Mouse (Mus musculus) v-Abl transformed pro-B cells (cell line): ENCODE measurements around the gene Myo1e.

Source experiments
- in situ Hi-C, 2 experiments: fragments of 400-800 bp; cut with MboI; formaldehyde crosslinking; loops; one replicate each; pipeline ENCODE4 v1.15.1; 2025; ENCODE audit not compliant: unreplicated experiment in 2 of 2

Myo1e gene

GRCm38 (mm10) chr9:70219295-70219931, 12.3 kb downstream of the Myo1e start:
- in situ Hi-C loops, result loop anchor here (25.0 kb wide), 1 partner anchor 343 kb away; no protein-coding TSS in a partner anchor

DNA sequence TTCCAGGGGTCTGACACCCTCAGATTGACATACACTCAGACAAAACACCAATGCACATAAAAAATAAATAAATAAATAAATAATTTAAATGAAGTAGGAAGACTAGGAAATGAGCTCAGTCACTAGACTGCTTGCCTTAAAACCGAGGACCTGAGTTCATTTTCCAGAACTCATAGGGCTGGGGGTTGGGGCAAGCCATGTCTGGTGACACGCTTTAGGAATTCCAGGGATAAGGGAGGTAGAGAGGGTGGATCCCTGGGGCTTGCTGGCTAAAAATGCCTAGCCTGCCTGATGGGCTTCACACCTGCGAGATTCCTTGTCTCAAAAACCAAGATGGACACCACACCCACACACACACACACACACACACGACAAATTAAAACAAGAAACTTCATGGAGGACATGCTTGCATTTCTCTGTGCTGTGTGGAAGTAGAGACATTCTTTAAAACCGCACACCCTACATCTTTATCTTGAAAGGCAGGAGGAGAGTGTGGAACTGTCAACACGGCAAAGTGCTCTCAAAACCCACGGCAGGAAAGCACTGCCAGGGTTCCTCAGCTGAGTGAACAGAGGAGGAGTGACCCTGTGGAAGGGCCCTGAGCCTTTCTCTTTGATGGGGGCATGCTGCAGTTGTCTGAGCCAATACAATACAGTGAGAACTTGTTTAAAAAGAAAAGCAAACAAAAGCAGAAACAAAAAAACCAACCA, 13.5 kb downstream of the Myo1e start:
- in situ Hi-C loops, result loop anchor here (25.0 kb wide), 1 partner anchor 342 kb away; no protein-coding TSS in a partner anchor

DNA sequence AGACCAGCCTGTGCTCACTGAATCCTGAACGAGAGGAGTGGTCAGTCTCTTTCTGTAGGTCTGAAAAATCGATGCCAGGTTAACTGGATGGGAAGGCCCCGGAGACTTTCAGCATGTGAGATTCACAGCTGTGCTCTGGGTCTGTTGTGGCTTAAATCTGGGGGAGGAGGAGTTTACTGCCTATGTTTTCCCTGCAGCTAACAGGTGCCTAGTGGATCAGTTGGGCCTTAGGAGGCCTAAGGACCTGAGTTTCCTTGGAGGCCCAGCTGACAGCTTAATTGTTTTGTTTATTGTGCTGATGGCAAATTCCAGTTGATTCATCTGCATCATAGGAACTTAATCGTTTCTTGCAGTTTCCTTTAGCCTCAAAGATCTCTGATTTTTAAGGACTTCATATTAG, 16.0 kb downstream of the Myo1e start:
- in situ Hi-C loops, result loop anchor here (25.0 kb wide), 1 partner anchor 339 kb away; no protein-coding TSS in a partner anchor

GRCm38 (mm10) chr9:70224046-70224445, 16.9 kb downstream of the Myo1e start:
- in situ Hi-C loops, result loop anchor here (25.0 kb wide), 1 partner anchor 338 kb away; no protein-coding TSS in a partner anchor

DNA sequence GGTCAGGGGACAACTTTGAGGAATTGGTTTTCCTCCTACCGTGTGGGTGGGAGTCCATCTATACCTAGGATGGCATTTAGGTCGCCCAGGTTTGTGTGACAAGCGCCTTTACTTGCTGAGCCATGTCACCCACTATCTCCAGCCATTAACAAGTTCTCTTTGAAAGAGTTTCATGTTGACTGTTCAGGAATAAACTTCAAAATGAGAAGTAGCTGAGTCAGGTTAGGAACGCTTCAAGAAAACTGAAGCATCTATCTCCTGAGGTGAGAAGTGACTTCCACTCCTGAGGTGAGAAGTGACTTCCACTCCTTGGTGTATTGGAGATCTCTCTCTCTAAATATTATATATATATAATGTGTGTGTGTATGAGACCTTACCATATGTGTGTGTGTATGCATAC, 19.2 kb downstream of the Myo1e start:
- in situ Hi-C loops, result no loop called here

- in situ Hi-C loops, result no loop called here
Observed at GRCm38 (mm10) chr9:70229823-70230222, 22.7 kb downstream of the Myo1e start.

- in situ Hi-C loops, result no loop called here
Observed at GRCm38 (mm10) chr9:70232044-70233010, 25.2 kb downstream of the Myo1e start.

GRCm38 (mm10) chr9:70237136-70237535, 30.0 kb downstream of the Myo1e start:
- in situ Hi-C loops, result no loop called here

GRCm38 (mm10) chr9:70237561-70237960, 30.4 kb downstream of the Myo1e start:
- in situ Hi-C loops, result no loop called here

- in situ Hi-C loops, result no loop called here
Observed at GRCm38 (mm10) chr9:70238391-70238790, 31.2 kb downstream of the Myo1e start.

DNA sequence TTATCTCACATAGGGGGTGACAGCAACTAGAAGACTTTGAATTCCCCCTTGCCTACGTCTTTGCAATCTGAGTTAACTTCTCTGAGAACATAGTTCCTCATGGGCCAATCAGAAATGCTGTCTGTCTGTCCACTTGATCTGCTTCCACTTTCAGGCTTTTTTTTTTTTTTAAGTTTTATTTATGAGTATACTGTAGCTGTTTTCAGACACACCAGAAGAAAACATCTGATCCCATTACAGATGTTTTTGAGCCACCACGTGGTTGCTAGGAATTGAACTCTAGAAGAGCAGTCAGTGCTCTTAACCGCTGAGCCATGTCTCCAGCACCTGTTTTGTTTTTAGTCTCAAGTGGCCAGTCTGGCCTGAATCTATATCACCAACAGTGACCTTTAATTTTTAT, 32.1 kb downstream of the Myo1e start:
- in situ Hi-C loops, result no loop called here

- in situ Hi-C loops, result no loop called here
Observed at GRCm38 (mm10) chr9:70240703-70241410, 33.7 kb downstream of the Myo1e start.

GRCm38 (mm10) chr9:70241411-70241961, 34.3 kb downstream of the Myo1e start:
- in situ Hi-C loops, result no loop called here

DNA sequence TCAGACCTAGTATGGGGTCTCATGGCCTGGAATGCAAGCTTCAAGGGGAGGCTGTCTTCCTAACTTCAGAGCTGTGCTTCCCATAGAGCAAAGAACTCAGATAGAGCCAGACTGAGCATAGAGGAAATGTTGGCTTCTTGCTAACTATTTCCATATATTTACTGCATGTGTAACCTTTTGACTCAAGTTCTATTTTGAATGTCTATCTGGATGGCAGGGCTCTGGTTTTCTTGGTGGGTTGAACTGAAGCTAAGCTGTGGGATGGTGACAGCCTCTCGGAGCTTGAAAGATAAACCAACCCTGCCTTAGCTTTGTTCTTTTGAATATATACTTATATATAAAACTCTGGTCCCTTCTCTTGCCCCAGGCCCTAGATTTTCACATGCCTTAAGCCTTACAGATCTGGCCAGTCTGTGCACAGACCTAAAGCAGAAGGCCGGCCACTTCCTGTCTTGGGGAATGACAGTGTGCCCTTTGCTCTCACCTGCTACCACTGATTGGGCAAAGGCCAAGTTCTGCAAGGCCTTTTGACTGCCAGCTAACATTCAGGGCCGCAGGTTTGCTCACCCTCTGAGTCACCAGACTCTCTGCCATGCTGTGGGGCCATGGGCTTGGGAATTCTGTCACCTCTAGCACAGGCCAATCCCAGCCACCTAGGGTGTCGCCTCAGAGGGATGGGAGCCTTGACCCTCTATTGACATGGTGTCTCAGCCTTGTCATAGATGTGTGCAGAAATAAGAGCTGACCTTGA, 35.1 kb downstream of the Myo1e start:
- in situ Hi-C loops, result no loop called here

DNA sequence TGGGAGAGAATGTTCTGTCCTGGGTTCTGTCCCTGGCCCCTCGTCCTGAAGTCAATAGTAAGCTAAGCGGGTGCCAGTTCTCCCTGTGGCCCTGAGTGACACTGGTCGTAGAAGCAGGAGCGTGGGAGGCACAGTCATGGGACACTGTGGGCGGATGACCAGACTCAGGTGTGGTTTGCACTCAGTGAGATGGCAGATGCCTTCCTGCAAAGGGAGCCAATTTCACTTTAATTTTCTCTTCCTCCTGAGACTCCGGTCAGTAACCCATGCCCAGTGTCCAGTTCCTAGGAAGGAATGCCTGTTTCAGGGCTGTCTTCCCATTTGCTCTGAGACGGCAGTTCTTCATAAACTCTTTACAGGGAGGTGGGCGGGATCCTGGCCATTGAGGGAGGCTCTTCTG, 36.1 kb downstream of the Myo1e start:
- in situ Hi-C loops, result no loop called here

DNA sequence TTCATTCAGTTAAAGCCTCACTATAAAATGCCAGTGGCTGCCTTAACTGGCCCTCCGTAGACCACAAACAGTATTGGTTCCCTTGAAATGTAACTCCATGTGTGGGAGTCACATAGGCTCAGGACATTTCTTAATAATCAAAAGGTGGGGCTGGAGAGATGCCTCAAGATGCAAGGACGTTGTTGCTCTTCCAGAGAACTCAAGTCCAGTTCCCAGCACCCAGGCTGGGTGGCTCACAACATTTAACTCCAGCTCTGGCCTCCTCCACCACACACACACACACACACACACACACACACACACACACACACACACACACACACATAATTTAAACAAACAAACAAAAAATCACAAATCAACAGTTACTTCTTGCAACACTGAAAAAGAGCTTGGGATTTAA, 36.6 kb downstream of the Myo1e start:
- in situ Hi-C loops, result no loop called here

GRCm38 (mm10) chr9:70244115-70244514, 37.0 kb downstream of the Myo1e start:
- in situ Hi-C loops, result no loop called here

- in situ Hi-C loops, result no loop called here
Observed at GRCm38 (mm10) chr9:70245040-70245439, 37.9 kb downstream of the Myo1e start.

DNA sequence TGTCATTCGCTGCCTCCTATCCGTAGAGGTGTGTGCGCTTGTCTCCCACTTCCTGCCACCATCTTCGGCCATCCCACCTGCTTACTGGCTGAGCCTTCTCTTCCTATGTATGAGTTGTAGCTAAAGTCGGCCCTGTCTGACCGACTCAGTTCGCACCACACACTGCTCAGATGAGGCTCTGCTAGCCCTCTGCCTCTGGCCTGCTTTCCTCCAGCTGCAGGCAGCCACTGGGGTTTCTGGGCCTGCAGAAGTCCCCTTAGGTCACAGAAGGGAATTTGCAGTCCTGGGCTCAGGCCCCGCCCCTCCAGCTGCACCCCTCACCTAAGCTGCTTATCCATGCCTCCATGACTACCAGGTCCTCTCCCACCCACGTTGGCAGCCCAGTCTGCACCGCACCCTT, 39.3 kb downstream of the Myo1e start:
- in situ Hi-C loops, result no loop called here
